Mouse (Mus musculus): ENCODE measurements around the gene Anapc10. TPM values are rescaled to one million over a fixed set of nuclear protein-coding genes. Genes with fewer than 3 reads are reported as not detected.
"Not testable (repeated sequence)": the region's sequence is repeated elsewhere in the genome, so short reads cannot be mapped to it uniquely, and the experiment has no call there.

The Anapc10 gene
- polyA plus RNA-seq, 1 experiment, result 37.2 TPM

DNA sequence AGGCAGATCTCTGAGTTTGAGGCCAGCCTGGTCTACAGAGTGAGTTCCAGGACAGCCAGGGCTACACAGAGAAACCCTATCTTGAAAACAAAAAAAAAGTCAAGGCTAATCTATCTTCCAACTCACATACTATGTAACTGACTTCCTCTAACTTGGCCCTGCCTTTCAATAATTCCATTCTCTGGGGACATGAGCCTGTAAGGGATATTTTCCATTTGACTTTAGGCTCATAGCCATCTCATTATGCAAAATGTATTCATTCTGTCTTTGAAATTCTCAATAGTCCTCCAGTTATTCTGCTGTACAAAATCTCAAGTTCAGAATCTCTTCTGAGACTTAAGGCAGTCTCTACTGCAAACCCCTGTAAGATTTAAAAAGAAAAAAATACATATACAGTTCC lies 9.9 kb downstream of the Anapc10 start:
- Histone ChIP-seq H3K4me1 (ENCODE audit: control insufficient read depth, insufficient read depth, low read length) (no peaks in the 10 kb centered on the region), H3K4me3 (ENCODE audit: insufficient read depth, low read length) (no peak overlapping the region)
- TF ChIP-seq CTCF (IDR thresholded peaks at IDR 0.05; ENCODE audit: borderline replicate concordance, insufficient read depth, low read length), result no peak
- TF ChIP-seq POLR2A (IDR thresholded peaks at IDR 0.05; ENCODE audit: low read depth, low read length), result no peak

DNA sequence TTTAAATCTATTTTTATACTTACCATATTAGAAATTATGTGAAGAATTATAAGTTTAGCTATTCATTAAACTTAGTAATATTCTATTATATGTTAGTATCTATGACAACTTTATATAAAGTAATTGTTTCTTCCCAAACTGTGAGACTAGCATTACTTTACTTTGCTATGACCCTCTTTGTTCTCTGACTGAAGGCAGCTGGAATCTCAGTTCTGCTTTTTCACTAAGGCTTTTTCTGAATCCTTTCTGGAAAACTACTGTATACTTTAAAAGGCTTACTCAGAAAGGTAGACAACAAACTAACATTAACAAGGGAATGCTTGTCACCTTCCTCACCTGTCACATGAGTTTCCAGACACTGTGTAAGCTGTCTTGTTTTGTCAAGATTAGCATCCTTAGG lies 11.7 kb downstream of the Anapc10 start:
- Histone ChIP-seq H3K27ac (ENCODE audit: insufficient read depth, low read length) (no peak overlapping the region), H3K4me3 (ENCODE audit: insufficient read depth, low read length) (no peak overlapping the region), H3K4me1 (ENCODE audit: control insufficient read depth, insufficient read depth, low read length) (no peaks in the 10 kb centered on the region)
- TF ChIP-seq POLR2A (IDR thresholded peaks at IDR 0.05; ENCODE audit: low read depth, low read length), result no peak
- no peak for TF ChIP-seq CTCF (IDR thresholded peaks at IDR 0.05; ENCODE audit: borderline replicate concordance, insufficient read depth, low read length)

More for the DNA sequence above, 9.9 kb downstream of the Anapc10 start:
- H3K27ac ChIP-seq (ENCODE audit: insufficient read depth, low read length), result no peak overlapping the region

DNA sequence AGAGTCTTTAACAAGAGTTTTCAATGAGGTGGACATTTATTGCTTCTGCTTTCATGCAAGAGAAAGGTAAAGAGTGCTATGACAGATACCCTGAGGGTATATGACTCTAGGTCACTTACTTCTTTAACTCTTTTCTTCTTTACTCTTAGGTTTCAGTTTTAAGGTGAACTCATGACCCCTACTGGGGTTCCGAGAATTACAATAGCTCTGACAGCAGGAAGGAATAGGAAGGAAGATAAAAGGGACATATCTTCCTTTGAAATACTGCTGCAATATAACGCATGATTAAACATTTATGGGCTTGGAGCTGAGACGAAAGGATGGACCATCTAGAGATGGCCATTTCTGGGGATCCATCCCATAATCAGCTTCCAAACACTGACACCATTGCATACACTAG lies 13.0 kb downstream of the Anapc10 start:
- H3K4me1 ChIP-seq (ENCODE audit: control insufficient read depth, insufficient read depth, low read length), result no peaks in the 10 kb centered on the region
- no peak for TF ChIP-seq POLR2A (IDR thresholded peaks at IDR 0.05; ENCODE audit: low read depth, low read length)
- no peak for TF ChIP-seq CTCF (IDR thresholded peaks at IDR 0.05; ENCODE audit: borderline replicate concordance, insufficient read depth, low read length)
- no peak overlapping the region for H3K27ac ChIP-seq (ENCODE audit: insufficient read depth, low read length)

DNA sequence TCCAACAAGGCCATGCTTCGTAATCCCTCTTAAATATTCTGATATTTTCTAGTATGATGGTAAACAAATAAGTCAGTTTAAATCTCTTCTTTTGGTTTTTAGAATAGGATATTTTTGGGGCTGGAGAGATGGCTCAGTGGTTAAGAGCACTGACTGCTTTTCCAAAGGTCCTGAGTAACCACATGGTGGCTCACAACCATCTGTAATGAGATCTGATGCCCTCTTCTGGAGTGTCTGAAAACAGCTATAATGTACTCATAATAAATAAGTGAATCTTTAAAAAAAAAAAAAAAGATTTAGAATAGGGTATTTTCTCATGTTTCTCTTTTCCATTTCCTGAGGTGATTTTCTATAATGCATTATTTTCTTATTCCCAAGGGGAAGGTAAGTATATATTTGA lies 16.3 kb downstream of the Anapc10 start:
- H3K4me1 ChIP-seq (ENCODE audit: control insufficient read depth, insufficient read depth, low read length), result no peaks in the 10 kb centered on the region
- H3K4me3 ChIP-seq (ENCODE audit: insufficient read depth, low read length), result no peak overlapping the region
- no peak for TF ChIP-seq CTCF (IDR thresholded peaks at IDR 0.05; ENCODE audit: borderline replicate concordance, insufficient read depth, low read length)
- no peak for TF ChIP-seq POLR2A (IDR thresholded peaks at IDR 0.05; ENCODE audit: low read depth, low read length)
- no peak overlapping the region for H3K27ac ChIP-seq (ENCODE audit: insufficient read depth, low read length)

More for the DNA sequence above, 13.0 kb downstream of the Anapc10 start:
- H3K4me3 ChIP-seq (ENCODE audit: insufficient read depth, low read length), result no peak overlapping the region

DNA sequence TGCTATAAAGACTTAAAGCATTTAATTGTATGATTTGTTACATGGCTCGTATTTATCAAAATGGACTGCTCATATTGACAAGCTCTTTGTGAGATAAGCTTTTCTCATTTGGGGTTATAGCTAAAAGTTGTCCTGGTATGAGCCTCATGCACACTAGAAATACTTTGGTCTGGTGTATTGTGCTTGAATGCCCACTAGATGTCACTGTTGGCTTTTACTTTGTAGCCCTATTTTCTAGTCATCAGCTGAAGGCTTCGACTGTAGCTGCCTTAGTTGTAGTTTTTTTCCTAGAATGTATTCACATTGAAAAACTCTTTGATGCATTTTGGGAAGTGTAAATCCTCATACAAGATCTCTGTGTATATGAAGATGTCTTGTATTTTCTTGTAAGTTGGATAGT lies 22.7 kb downstream of the Anapc10 start:
- no peak for TF ChIP-seq CTCF (IDR thresholded peaks at IDR 0.05; ENCODE audit: borderline replicate concordance, insufficient read depth, low read length)
- no peak for TF ChIP-seq POLR2A (IDR thresholded peaks at IDR 0.05; ENCODE audit: low read depth, low read length)
- no peaks in the 10 kb centered on the region for H3K4me1 ChIP-seq (ENCODE audit: control insufficient read depth, insufficient read depth, low read length)
- H3K4me3 ChIP-seq (ENCODE audit: insufficient read depth, low read length), result no peak overlapping the region
- no peak overlapping the region for H3K27ac ChIP-seq (ENCODE audit: insufficient read depth, low read length)

DNA sequence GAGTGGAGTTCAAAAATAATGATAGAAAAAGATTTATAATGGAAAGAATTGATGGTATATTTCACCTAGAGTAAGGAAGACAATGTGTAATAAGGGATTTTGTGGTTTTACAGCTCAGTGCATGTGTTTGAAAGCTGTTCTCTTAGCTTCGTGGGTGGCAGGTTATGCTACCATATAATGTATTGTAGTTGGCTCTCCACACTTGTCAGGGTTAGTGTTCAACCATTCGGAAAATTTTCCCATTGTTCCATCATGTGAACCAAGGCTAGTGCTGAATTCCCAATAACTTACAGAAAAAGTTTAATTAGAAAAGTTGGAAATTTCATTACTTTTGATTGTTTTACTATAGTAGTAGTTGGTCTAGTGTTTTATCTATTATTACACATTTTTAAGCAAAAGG lies 36.6 kb downstream of the Anapc10 start:
- Histone ChIP-seq H3K4me1 (ENCODE audit: control insufficient read depth, insufficient read depth, low read length) (no peaks in the 10 kb centered on the region), H3K27ac (ENCODE audit: insufficient read depth, low read length) (no peak overlapping the region), H3K4me3 (ENCODE audit: insufficient read depth, low read length) (no peak overlapping the region)
- TF ChIP-seq CTCF (IDR thresholded peaks at IDR 0.05; ENCODE audit: borderline replicate concordance, insufficient read depth, low read length), result no peak
- TF ChIP-seq POLR2A (IDR thresholded peaks at IDR 0.05; ENCODE audit: low read depth, low read length), result no peak

DNA sequence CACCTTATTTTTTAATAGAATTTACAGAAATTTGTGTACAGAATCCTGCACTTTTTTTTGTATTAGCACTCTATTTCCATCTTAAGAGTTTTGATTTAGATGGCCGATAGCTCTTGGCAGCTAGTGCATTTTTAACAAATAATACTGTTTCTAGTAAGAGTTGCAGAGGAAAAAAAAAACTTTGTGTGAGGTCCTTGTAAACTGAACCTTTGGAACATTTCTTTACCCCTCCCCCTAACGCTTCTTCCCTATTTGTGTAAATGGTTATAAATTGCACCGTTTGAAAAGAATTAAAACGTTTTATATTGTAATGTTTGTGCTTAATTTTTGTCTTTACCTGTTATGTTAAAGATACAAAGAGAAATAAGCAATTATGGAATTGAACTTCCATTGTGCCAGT lies 37.0 kb downstream of the Anapc10 start:
- Histone ChIP-seq H3K27ac (ENCODE audit: insufficient read depth, low read length) (no peak overlapping the region), H3K4me3 (ENCODE audit: insufficient read depth, low read length) (no peak overlapping the region), H3K4me1 (ENCODE audit: control insufficient read depth, insufficient read depth, low read length) (no peaks in the 10 kb centered on the region)
- TF ChIP-seq POLR2A (IDR thresholded peaks at IDR 0.05; ENCODE audit: low read depth, low read length) (no peak), CTCF (IDR thresholded peaks at IDR 0.05; ENCODE audit: borderline replicate concordance, insufficient read depth, low read length) (no peak)

- Histone ChIP-seq H3K4me3 (ENCODE audit: insufficient read depth, low read length) (no peak overlapping the region), H3K27ac (ENCODE audit: insufficient read depth, low read length) (no peak overlapping the region), H3K4me1 (ENCODE audit: control insufficient read depth, insufficient read depth, low read length) (no peaks in the 10 kb centered on the region)
- no peak for TF ChIP-seq POLR2A (IDR thresholded peaks at IDR 0.05; ENCODE audit: low read depth, low read length)
- no peak for TF ChIP-seq CTCF (IDR thresholded peaks at IDR 0.05; ENCODE audit: borderline replicate concordance, insufficient read depth, low read length)
These were observed 38.7 kb downstream of the Anapc10 start for GRCm38 (mm10) chr8:79750305-79750704.

GRCm38 (mm10) chr8:79794873-79795272 lies 83.3 kb downstream of the Anapc10 start:
- H3K4me3 ChIP-seq (ENCODE audit: insufficient read depth, low read length); H3K27ac ChIP-seq (ENCODE audit: insufficient read depth, low read length); H3K4me1 ChIP-seq (ENCODE audit: control insufficient read depth, insufficient read depth, low read length): not testable (repeated sequence)

DNA sequence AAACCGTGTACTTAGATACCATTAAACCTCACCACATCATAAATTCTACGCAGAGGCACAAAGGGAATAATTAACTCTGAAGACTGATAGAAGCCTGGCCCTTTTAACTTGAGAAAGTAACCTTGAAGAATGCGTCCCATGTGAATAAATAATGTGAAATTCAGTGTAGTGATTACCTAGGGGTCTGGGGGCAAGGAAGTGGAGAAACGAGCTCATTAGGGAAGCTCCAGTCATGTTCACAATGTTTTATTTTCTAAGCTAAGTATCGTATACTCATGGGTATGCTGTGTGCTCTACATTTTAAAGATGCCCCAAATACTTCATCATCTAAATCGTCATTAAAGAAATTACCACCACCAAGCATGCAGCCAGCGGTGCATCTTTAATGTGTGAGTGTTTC lies 85.1 kb downstream of the Anapc10 start:
- Histone ChIP-seq H3K4me3 (ENCODE audit: insufficient read depth, low read length) (no peak overlapping the region), H3K27ac (ENCODE audit: insufficient read depth, low read length) (no peak overlapping the region), H3K4me1 (ENCODE audit: control insufficient read depth, insufficient read depth, low read length) (no peaks in the 10 kb centered on the region)
- TF ChIP-seq POLR2A (IDR thresholded peaks at IDR 0.05; ENCODE audit: low read depth, low read length), result no peak
- no peak for TF ChIP-seq CTCF (IDR thresholded peaks at IDR 0.05; ENCODE audit: borderline replicate concordance, insufficient read depth, low read length)

- no peak for TF ChIP-seq POLR2A (IDR thresholded peaks at IDR 0.05; ENCODE audit: low read depth, low read length)
- no peak for TF ChIP-seq CTCF (IDR thresholded peaks at IDR 0.05; ENCODE audit: borderline replicate concordance, insufficient read depth, low read length)
These were observed 92.9 kb downstream of the Anapc10 start for GRCm38 (mm10) chr8:79804499-79804898.

More at GRCm38 (mm10) chr8:79804499-79804898, 92.9 kb downstream of the Anapc10 start:
- no peaks in the 10 kb centered on the region for H3K4me1 ChIP-seq (ENCODE audit: control insufficient read depth, insufficient read depth, low read length)
- no peak overlapping the region for H3K27ac ChIP-seq (ENCODE audit: insufficient read depth, low read length)
- H3K4me3 ChIP-seq (ENCODE audit: insufficient read depth, low read length), result no peak overlapping the region
